ENCODE assay signal across 23 mouse cellular contexts in the genomic region with DNA sequence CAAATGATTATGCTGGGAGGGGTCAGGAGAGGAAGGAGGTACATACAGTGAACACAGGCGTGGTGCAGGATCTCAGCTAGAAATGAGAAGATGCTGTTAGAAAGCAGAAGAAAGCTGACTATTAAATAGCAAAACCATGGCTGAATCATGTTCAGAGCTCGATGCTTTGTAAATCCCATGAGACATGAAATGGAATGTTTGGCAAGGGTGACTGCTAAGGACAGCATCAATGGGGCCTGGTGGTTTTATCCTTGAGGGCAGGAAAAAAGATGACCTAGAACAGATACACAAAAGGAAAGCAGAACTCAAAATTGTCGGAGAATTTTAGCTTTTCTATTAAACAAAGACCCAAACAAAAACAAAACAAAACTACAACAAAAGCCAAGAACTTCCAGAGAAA. TPM values are rescaled to one million over a fixed set of nuclear protein-coding genes. Genes with fewer than 3 reads are reported as not detected.
DNase-seq lines count a peak whose midpoint lies in the region; ATAC-seq lines count a peak whose summit lies in the region.
"Had no signal": no experiment of that assay in that cellular context is flagged by ENCODE, and none has a peak within 500 bp of the region (broad histone marks: within the 10 kb centered on the region; RNA-seq: fewer than 3 reads in every experiment).

No protein-coding gene starts in this region.

- peak; percentile 3 for DNase-seq in gastrocnemius, adult 18-20 months (ENCODE audit: low spot score)
- DNase-seq in gastrocnemius, postnatal 25 days: no peak
- DNase-seq in 3T3-L1 (ENCODE audit: low read depth, low spot score) (peak; percentile 55), NIH3T3 (ENCODE audit: low read depth) (peak; percentile 41)
- DNase-seq in skeletal muscle tissue, adult 2 months (ENCODE audit: low read depth, low spot score): peak; percentile 10
- no peak for DNase-seq in embryo, embryonic 11 days
- no peak for DNase-seq in forebrain, embryonic 14.5 days (ENCODE audit: low spot score)
- DNase-seq: adrenal gland, postnatal 10 days; B cell, adult 2 months; cerebellum, adult 11-12 months; cerebellum, adult 8-10 months; cerebellum, postnatal 14 days; gastrocnemius, postnatal 10 days; heart, adult 11 months; kidney, adult 2 months had no signal

- no peak overlapping the region for H3K9ac ChIP-seq in forebrain, embryonic 14.5 days (ENCODE audit: low read length)
- H3K9ac ChIP-seq: embryonic facial prominence, embryonic 12.5 days; embryonic facial prominence, embryonic 15.5 days; forebrain, embryonic 15.5 days; hindbrain, embryonic 12.5 days; hindbrain, embryonic 15.5 days had no signal

- H3K4me2 ChIP-seq in forebrain, embryonic 14.5 days (ENCODE audit: low read length): no peak overlapping the region
- H3K4me2 ChIP-seq: embryonic facial prominence, embryonic 12.5 days; embryonic facial prominence, embryonic 15.5 days; forebrain, embryonic 15.5 days; heart, embryonic 11.5 days; hindbrain, embryonic 12.5 days; hindbrain, embryonic 15.5 days had no signal

- H3K9me3 ChIP-seq in forebrain, embryonic 14.5 days (replicated peaks; ENCODE audit: control insufficient read depth, low read length): no peaks in the 10 kb centered on the region
- H3K9me3 ChIP-seq: embryonic facial prominence, embryonic 12.5 days; embryonic facial prominence, embryonic 15.5 days; forebrain, embryonic 15.5 days; hindbrain, embryonic 12.5 days; hindbrain, embryonic 15.5 days had no signal

- no peak overlapping the region for H3K27ac ChIP-seq in forebrain, embryonic 14.5 days (ENCODE audit: low read depth, low read length)
- H3K27ac ChIP-seq: embryonic facial prominence, embryonic 12.5 days; embryonic facial prominence, embryonic 15.5 days; forebrain, embryonic 15.5 days; hindbrain, embryonic 12.5 days; hindbrain, embryonic 15.5 days had no signal

- H3K36me3 ChIP-seq in forebrain, embryonic 14.5 days (ENCODE audit: control insufficient read depth, insufficient read depth, low read length): no peaks in the 10 kb centered on the region
- H3K36me3 ChIP-seq: embryonic facial prominence, embryonic 12.5 days; embryonic facial prominence, embryonic 15.5 days; forebrain, embryonic 15.5 days; G1E; hindbrain, embryonic 12.5 days; hindbrain, embryonic 15.5 days had no signal

- H3K4me3 ChIP-seq in forebrain, embryonic 14.5 days (ENCODE audit: low read depth, low read length): no peak overlapping the region
- H3K4me3 ChIP-seq: embryonic facial prominence, embryonic 12.5 days; embryonic facial prominence, embryonic 15.5 days; forebrain, embryonic 15.5 days; hindbrain, embryonic 12.5 days; hindbrain, embryonic 15.5 days had no signal

- ATAC-seq in forebrain, embryonic 14.5 days: no peak
- ATAC-seq: forebrain, embryonic 15.5 days had no signal

- H3K4me1 ChIP-seq in forebrain, embryonic 14.5 days (ENCODE audit: control insufficient read depth, insufficient read depth, low read length): no peaks in the 10 kb centered on the region
- H3K4me1 ChIP-seq: embryonic facial prominence, embryonic 12.5 days; embryonic facial prominence, embryonic 15.5 days; forebrain, embryonic 15.5 days; hindbrain, embryonic 12.5 days; hindbrain, embryonic 15.5 days had no signal

- H3K27me3 ChIP-seq in forebrain, embryonic 14.5 days (replicated peaks; ENCODE audit: control insufficient read depth, insufficient read depth, low read length): no peaks in the 10 kb centered on the region
- H3K27me3 ChIP-seq: CH12.LX; embryonic facial prominence, embryonic 12.5 days; embryonic facial prominence, embryonic 15.5 days; forebrain, embryonic 15.5 days; hindbrain, embryonic 12.5 days; hindbrain, embryonic 15.5 days had no signal

- 85% methylated on average over 3 of the region's 3 CpGs for WGBS in forebrain, embryonic 14.5 days

RNA-seq across cellular contexts. Expression of gene Snx7, which starts 6.7 kb away (rescaled TPM):
- total RNA-seq in gastrocnemius, adult 18-20 months (2021): 1 to 10 TPM; 1.8 to 2.7 TPM
- total RNA-seq in gastrocnemius, postnatal 25 days (2021): 1 to 10 TPM; 3.0 to 4.0 TPM
- 13.0 and 15.8 TPM in 2 replicates for polyA plus RNA-seq in forebrain, embryonic 14.5 days (2014; fragmentation: Nextera tagmentation; extraction: Ambion mirVana)
- total RNA-seq: CH12.LX had no signal
- polyA plus RNA-seq: G1E had no signal

Comparison
In these comparisons a context has a peak if more than half of its experiments do, and no peak if none do; other contexts are left out.
1. DNase-seq: peak in gastrocnemius, adult 18-20 months (single experiment), 3T3-L1 (single experiment), NIH3T3 (single experiment) and skeletal muscle tissue, adult 2 months (single experiment); none in gastrocnemius, postnatal 25 days (single experiment), embryo, embryonic 11 days (single experiment) and forebrain, embryonic 14.5 days (single experiment).